Mouse (Mus musculus) liver, embryonic 16.5 days (tissue): ENCODE data around the gene Zfp704. TPM values are rescaled to one million over a fixed set of nuclear protein-coding genes. Genes with fewer than 3 reads are reported as not detected.
"Not testable (repeated sequence)": the region's sequence is repeated elsewhere in the genome, so short reads cannot be mapped to it uniquely, and the experiment has no call there.

Source experiments
- ATAC-seq: fragments of 200-750 bp; cut with Nextera tagmentation; 2 replicates; pipeline ENCODE4 v1.8.0; 2017; ENCODE audit warnings: low read depth, mild to moderate bottlenecking, moderate number of reproducible peaks, moderate library complexity
- H3K27ac ChIP-seq: fragments of 300-500 bp; sonication (generic); 2 replicates; pipeline ENCODE4 v1.5.1; 2014; ENCODE audit warnings: mild to moderate bottlenecking, low read length
- H3K27me3 ChIP-seq: fragments of 300-500 bp; sonication (generic); 2 replicates; pipeline ENCODE4 v1.6.1; 2014; ENCODE audit warnings: low read depth, low read length, mixed read lengths; ENCODE audit not compliant: control insufficient read depth, insufficient read depth
- H3K36me3 ChIP-seq: fragments of 300-500 bp; sonication (generic); 2 replicates; pipeline ENCODE4 v1.6.1; 2014; ENCODE audit warnings: mild to moderate bottlenecking; ENCODE audit not compliant: control insufficient read depth, insufficient read depth
- H3K4me1 ChIP-seq: fragments of 300-500 bp; sonication (generic); 2 replicates; pipeline ENCODE4 v1.6.1; 2014; ENCODE audit warnings: low read depth, low read length, mixed read lengths; ENCODE audit not compliant: control insufficient read depth
- H3K4me2 ChIP-seq: fragments of 300-500 bp; sonication (generic); 2 replicates; pipeline ENCODE4 v1.6.1; 2014; ENCODE audit warnings: low read depth, low read length, mixed read lengths
- H3K4me3 ChIP-seq: fragments of 300-500 bp; sonication (generic); 2 replicates; pipeline ENCODE4 v1.5.1; 2014; ENCODE audit warnings: low read depth, mild to moderate bottlenecking, low read length
- H3K9ac ChIP-seq: fragments of 300-500 bp; sonication (generic); 2 replicates; pipeline ENCODE4 v1.6.1; 2014; ENCODE audit warnings: low read depth, low read length
- H3K9me3 ChIP-seq: fragments of 300-500 bp; sonication (generic); replicated peaks from 2 replicates; pipeline ENCODE4 v1.6.1; 2016; ENCODE audit warnings: low read length; ENCODE audit not compliant: control insufficient read depth
- WGBS: fragments of 180-500 bp; shearing (Covaris S2); extraction: QIAGEN DNeasy Blood & Tissue Kit; methylation state at CpG from one replicate; pipeline ENCODE4 v1.1.7; 2014; ENCODE audit not compliant: insufficient replicate concordance; 5-methylcytosine and 5-hydroxymethylcytosine counted together
- polyA plus RNA-seq: library from polyadenylated mRNA; unstranded; fragments of >200 nt; fragmentation: Nextera tagmentation; extraction: Ambion mirVana; gene quantifications from 2 replicates; pipeline ENCODE4 v1.2.1, GENCODE M21; 2015

Zfp704 gene
- polyA plus RNA-seq, 1 experiment from 2014 or later: 0.97 TPM

DNA sequence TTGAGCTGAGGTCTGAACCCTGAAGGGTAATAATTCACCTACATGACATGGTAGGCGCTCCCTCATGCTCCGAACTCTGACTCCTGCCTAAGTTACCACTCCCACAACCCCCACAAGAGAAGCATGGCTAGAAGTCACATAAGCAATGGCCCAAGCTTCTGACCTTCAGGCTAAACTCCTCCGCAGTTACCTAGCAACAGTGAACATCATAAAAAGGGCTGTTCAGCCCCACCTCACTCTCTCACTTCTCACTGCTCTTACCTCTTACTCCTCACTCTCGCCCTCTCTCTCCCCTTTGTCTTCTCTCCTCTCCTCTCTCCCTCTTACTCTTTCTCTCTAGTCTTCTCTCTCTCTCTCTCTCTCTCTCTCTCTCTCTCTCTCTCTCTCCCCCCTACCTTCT is 40.2 kb downstream of the Zfp704 start:
- H3K4me2 ChIP-seq, H3K27ac ChIP-seq, H3K9ac ChIP-seq, ATAC-seq, H3K36me3 ChIP-seq, H3K4me3 ChIP-seq, H3K9me3 ChIP-seq, H3K27me3 ChIP-seq: not testable (repeated sequence)
- 82% methylated on average over 4 of the region's 4 CpGs for WGBS
- H3K4me1 ChIP-seq: peaks cover 21% of the 10 kb centered on the region

DNA sequence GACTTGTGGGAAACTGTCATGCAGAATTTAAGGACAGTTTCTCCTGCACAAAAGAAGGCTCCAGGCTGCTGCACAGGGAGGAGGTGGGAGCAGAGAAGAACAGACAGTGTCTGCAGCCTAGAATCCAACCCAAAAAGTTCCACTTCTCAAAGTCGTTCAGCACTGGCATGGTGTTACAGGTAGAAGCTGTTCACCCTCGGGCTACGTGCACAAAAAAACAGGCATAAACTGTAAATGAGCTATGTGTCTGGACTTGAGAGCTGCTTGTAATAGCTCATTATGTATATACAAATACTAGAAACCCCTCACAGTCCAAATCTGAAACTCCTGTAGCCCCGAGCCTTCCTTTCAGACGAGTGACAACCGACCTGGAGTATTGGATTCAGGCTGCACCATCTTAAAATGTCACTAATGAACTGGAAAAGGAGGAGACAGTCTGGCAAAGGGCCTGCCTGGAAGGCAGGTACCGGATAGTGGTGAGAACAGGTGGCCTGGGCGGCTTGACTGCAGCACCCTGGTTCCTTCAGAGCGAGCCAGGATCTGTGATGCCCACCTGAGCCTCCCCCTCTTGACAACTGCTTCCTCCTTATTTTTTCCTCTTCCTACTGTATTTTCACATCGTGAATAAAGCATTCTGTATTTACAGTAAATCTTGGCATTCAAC is 41.2 kb downstream of the Zfp704 start:
- Histone ChIP-seq H3K9me3 (no peaks in the 10 kb centered on the region), H3K4me3 (no peak overlapping the region), H3K4me2 (no peak overlapping the region), H3K4me1 (peaks cover 13% of the 10 kb centered on the region), H3K27ac (no peak overlapping the region), H3K36me3 (no peaks in the 10 kb centered on the region), H3K27me3 (no peaks in the 10 kb centered on the region), H3K9ac (no peak overlapping the region)
- 67% methylated on average over 10 of the region's 10 CpGs for WGBS
- ATAC-seq: no peak

DNA sequence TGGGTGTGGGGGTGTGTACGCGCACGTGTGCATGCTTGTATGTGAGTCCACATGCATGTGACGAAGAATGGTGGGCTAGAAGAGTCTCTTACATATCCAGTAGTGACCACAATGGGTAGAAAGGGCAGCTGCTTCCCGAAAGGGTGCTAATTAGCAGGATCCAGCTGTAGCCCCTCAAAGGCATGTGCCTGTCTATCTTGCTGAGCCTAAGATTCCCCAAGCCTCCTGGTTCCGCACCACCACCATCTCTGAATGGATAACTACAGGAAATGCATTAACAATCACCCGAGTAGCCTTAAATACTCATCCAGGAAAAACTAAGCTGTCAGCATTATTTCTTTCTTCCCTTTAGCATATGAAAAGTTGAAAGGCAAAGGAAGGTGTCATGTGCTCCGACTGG is 41.9 kb downstream of the Zfp704 start:
- no peak for ATAC-seq
- Histone ChIP-seq H3K9me3 (no peaks in the 10 kb centered on the region), H3K27me3 (no peaks in the 10 kb centered on the region), H3K36me3 (no peaks in the 10 kb centered on the region), H3K4me3 (no peak overlapping the region), H3K4me2 (no peak overlapping the region), H3K27ac (no peak overlapping the region), H3K9ac (no peak overlapping the region), H3K4me1 (peaks cover 9% of the 10 kb centered on the region)
- WGBS: 72% methylated on average over 8 of the region's 8 CpGs

DNA sequence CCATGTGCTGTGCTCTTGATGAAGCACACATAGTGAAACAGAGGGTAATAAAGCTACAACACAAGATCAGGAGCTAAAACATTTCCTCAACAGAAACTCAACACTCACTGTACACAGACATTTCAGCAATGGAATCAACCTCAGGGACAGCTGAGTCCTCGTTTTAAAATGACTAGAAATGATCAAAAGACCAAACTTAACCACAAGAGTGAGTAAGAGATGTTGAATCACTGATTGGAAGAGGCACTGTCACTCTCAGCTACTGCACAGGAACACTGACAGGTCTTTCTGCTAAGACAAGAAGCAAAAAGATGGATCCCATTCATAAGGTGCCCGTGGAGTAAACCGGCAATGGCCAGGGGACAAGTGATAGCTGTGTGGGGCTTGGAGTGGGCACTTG is 43.1 kb downstream of the Zfp704 start:
- Histone ChIP-seq H3K4me3 (no peak overlapping the region), H3K9ac (no peak overlapping the region), H3K36me3 (no peaks in the 10 kb centered on the region), H3K9me3 (no peaks in the 10 kb centered on the region), H3K27me3 (no peaks in the 10 kb centered on the region), H3K27ac (no peak overlapping the region), H3K4me1 (peaks cover 4% of the 10 kb centered on the region), H3K4me2 (no peak overlapping the region)
- 65% methylated on average over 3 of the region's 3 CpGs for WGBS
- ATAC-seq: no peak

DNA sequence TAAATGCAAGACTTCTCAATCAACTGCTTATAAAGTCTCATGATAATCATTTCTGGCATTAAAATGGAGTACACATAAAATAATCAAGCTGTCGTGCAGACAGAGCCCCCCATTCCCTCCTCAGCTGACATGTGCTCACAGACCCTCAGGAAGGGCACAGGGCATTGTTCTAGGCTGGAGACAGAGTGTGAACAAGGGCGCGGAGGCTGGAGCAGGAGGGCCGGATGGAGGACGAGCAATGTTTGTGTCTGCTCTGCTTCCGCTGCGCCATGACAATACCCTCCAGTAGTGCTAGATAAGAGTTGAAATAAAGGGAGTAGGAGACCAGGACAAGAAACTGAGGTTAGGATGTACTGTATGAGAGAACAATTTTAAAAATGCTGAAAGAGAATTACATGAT is 46.3 kb downstream of the Zfp704 start:
- H3K9me3 ChIP-seq: no peaks in the 10 kb centered on the region
- no peak for ATAC-seq
- no peaks in the 10 kb centered on the region for H3K4me1 ChIP-seq
- no peak overlapping the region for H3K4me2 ChIP-seq
- no peaks in the 10 kb centered on the region for H3K36me3 ChIP-seq
- H3K27ac ChIP-seq: no peak overlapping the region
- H3K9ac ChIP-seq: no peak overlapping the region
- H3K27me3 ChIP-seq: no peaks in the 10 kb centered on the region
- WGBS: 74% methylated on average over 7 of the region's 7 CpGs
- H3K4me3 ChIP-seq: no peak overlapping the region

DNA sequence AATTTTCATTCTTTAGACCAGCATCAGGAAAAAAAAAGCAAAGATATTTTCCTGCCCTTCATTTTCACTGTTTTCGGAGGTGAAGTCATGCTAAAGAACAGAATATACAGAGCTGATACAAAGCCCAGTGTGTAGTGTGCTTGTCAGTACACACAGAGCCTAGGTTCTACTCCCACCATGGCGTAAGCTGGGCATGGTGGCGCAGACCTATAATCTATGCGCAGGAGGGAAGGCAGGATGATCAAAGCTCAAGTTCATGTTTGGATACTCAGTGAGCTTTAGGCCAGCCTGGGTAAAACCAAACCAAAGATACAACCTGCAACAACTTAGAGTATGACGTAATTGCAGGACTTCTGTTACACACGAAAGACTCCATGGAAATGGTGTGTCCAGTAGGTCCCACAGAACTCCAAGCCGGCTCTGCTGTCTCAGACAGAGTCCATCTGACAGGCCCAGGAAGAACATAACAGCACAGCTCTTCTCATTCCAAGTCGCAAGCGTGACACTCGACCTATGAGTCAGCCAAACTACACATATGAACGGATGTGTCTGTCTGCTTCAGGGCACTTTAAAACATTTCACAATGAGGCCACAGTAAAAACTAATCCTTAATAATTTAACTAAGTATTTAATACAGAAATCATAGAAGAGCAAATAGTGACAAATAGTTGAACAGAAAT is 47.1 kb downstream of the Zfp704 start:
- 72% methylated on average over 11 of the region's 11 CpGs for WGBS
- H3K9me3 ChIP-seq: no peaks in the 10 kb centered on the region
- H3K4me2 ChIP-seq: no peak overlapping the region
- H3K4me3 ChIP-seq: no peak overlapping the region
- no peak overlapping the region for H3K9ac ChIP-seq
- no peak overlapping the region for H3K27ac ChIP-seq
- ATAC-seq: no peak
- no peaks in the 10 kb centered on the region for H3K36me3 ChIP-seq
- no peaks in the 10 kb centered on the region for H3K27me3 ChIP-seq
- H3K4me1 ChIP-seq: no peaks in the 10 kb centered on the region

DNA sequence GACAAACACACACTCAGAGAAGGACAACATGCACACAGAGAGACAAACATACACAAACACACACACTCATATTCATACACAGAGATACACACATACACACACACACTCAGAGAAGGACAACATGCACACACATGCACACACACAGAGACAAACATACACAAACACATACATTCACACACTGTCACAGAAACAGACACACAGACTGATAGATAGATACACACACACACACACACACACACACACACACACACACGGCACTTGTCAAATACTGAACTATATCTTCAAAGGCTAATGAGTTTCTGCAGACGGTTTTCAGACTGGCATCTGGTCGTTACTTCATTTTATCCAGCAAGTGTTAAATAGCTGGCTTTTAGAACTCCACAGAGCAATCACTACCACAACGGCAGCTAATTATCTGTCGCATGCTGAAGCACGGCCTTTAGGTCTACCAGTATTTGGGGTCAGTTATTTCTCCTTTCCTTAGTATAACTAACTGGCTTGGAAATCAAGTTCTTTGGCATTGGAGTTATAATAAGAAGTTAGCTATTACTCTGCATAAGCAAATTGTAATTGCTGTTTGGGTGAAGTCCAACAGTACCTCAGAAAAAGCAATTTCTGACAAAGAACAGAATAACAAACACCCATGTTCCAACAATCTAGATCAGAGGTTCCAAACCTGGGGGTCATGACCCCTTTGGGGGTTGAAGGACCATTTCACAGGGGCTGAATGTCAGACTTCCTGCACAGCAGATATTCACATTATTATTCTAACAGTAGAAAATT is 51.9 kb downstream of the Zfp704 start:
- no peaks in the 10 kb centered on the region for H3K27me3 ChIP-seq
- H3K27ac ChIP-seq: no peak overlapping the region
- no peak for ATAC-seq
- no peak overlapping the region for H3K4me2 ChIP-seq
- H3K4me3 ChIP-seq: no peak overlapping the region
- H3K9ac ChIP-seq: no peak overlapping the region
- H3K36me3 ChIP-seq: no peaks in the 10 kb centered on the region
- H3K4me1 ChIP-seq: peaks cover 7% of the 10 kb centered on the region
- no peaks in the 10 kb centered on the region for H3K9me3 ChIP-seq
- WGBS: 66% methylated on average over 6 of the region's 6 CpGs

DNA sequence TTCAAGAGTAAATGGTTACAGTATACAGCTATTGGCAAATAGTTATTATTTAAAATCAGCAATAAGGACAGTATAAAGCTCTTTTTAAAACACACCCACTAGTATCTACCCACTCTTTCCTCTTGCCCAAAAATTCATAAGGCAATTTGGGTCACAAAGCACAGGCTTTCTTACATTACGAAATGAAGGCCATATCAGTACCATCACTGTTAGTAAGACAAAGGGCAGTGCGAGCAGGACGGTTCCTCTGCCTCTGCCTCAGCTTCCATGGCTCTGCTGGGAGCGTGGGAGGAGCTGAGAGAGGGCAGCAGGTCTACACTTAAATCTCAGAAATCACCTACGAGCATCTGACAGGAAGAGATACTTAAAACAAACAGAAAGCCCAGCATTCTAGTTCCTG is 53.7 kb downstream of the Zfp704 start:
- Histone ChIP-seq H3K4me3 (no peak overlapping the region), H3K9ac (no peak overlapping the region), H3K4me2 (no peak overlapping the region), H3K36me3 (no peaks in the 10 kb centered on the region), H3K9me3 (no peaks in the 10 kb centered on the region), H3K27ac (no peak overlapping the region), H3K4me1 (peaks cover 14% of the 10 kb centered on the region), H3K27me3 (no peaks in the 10 kb centered on the region)
- WGBS: 24% methylated on average over 5 of the region's 5 CpGs
- ATAC-seq: no peak

DNA sequence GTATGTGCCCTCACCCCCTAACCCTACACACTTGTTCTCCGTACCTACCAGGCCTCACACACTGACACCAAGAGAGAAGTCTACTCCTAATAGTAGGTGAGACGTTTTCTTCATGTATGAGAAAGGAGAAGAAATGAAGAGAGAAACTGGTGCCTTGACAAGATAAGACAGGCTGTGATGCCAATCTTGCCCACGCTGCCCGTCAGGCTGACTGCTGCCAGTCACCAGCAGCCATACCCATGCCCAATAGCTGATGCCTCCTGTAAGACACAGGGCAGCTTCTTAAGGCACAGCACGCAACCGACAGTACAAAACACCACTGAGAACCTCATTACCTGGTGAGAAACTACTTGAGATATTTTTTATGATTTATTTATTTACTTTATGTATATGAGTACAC is 55.0 kb downstream of the Zfp704 start:
- no peak overlapping the region for H3K27ac ChIP-seq
- 52% methylated on average over 6 of the region's 6 CpGs for WGBS
- no peaks in the 10 kb centered on the region for H3K36me3 ChIP-seq
- H3K9me3 ChIP-seq: no peaks in the 10 kb centered on the region
- ATAC-seq: no peak
- H3K27me3 ChIP-seq: no peaks in the 10 kb centered on the region
- H3K4me1 ChIP-seq: peaks cover 14% of the 10 kb centered on the region
- H3K4me2 ChIP-seq: no peak overlapping the region
- H3K4me3 ChIP-seq: no peak overlapping the region
- H3K9ac ChIP-seq: no peak overlapping the region
